Mouse (Mus musculus): ENCODE measurements around the gene Gm20431. TPM values are rescaled to one million over a fixed set of nuclear protein-coding genes. Genes with fewer than 3 reads are reported as not detected.

Gm20431 gene
- polyA plus RNA-seq, 1 experiment from 2014 or later = 7.5 TPM

- H3K9me3 ChIP-seq = no peaks in the 10 kb centered on the region
- no peaks in the 10 kb centered on the region; the same call in 1 of the 2 replicates for H3K27me3 ChIP-seq
- H3K4me1 ChIP-seq (replicated peaks) = 0 out of 2 replicates have a peak, but pooled peaks cover 3% of the 10 kb centered on the region
- H3K4me3 ChIP-seq (replicated peaks) = no peak overlapping the region
- no peak overlapping the region for H3K9ac ChIP-seq (replicated peaks)
- no peak overlapping the region for H3K4me2 ChIP-seq
- H3K36me3 ChIP-seq = no peaks in the 10 kb centered on the region
- 49% methylated on average over 5 of the region's 5 CpGs for WGBS
- no peak for ATAC-seq (ENCODE audit: insufficient number of reproducible peaks, insufficient read depth, low FRiP score, low TSS enrichment, low read depth)
- no peak overlapping the region for H3K27ac ChIP-seq
These were observed 17.3 kb upstream of the Gm20431 start for GRCm38 (mm10) chr2:167678600-167678999.

- Histone ChIP-seq H3K27ac (no peak overlapping the region), H3K4me2 (no peak overlapping the region), H3K4me3 (replicated peaks) (no peak overlapping the region), H3K27me3 (no peaks in the 10 kb centered on the region), H3K9me3 (no peaks in the 10 kb centered on the region), H3K36me3 (no peaks in the 10 kb centered on the region), H3K4me1 (replicated peaks) (0 out of 2 replicates have a peak, but pooled peaks cover 6% of the 10 kb centered on the region), H3K9ac (replicated peaks) (no peak overlapping the region)
- ATAC-seq (ENCODE audit: insufficient number of reproducible peaks, insufficient read depth, low FRiP score, low TSS enrichment, low read depth) = no peak
- WGBS = 45% methylated on average over 14 of the region's 14 CpGs
These were observed 14.0 kb upstream of the Gm20431 start for GRCm38 (mm10) chr2:167675120-167675909.

- no peak overlapping the region for H3K4me3 ChIP-seq (replicated peaks)
- H3K4me2 ChIP-seq = no peak overlapping the region
These were observed 11.0 kb upstream of the Gm20431 start for GRCm38 (mm10) chr2:167672212-167672685.

GRCm38 (mm10) chr2:167671101-167671633 lies 9.9 kb upstream of the Gm20431 start:
- Histone ChIP-seq H3K4me3 (replicated peaks) (no peak overlapping the region), H3K36me3 (no peaks in the 10 kb centered on the region), H3K4me2 (no peak overlapping the region), H3K9me3 (no peaks in the 10 kb centered on the region), H3K27ac (peak overlapping the region; percentile 26; the same call in 1 of the 2 replicates), H3K27me3 (no peaks in the 10 kb centered on the region), H3K9ac (replicated peaks) (no peak overlapping the region), H3K4me1 (replicated peaks) (0 out of 2 replicates have a peak, but pooled peaks cover 3% of the 10 kb centered on the region)
- ATAC-seq (ENCODE audit: insufficient number of reproducible peaks, insufficient read depth, low FRiP score, low TSS enrichment, low read depth) = no peak
- 80% methylated on average over 5 of the region's 5 CpGs for WGBS

More at GRCm38 (mm10) chr2:167672212-167672685, 11.0 kb upstream of the Gm20431 start:
- 0 out of 2 replicates have a peak, but pooled peaks cover 3% of the 10 kb centered on the region for H3K4me1 ChIP-seq (replicated peaks)
- no peak overlapping the region for H3K9ac ChIP-seq (replicated peaks)
- H3K27me3 ChIP-seq = no peaks in the 10 kb centered on the region
- ATAC-seq (ENCODE audit: insufficient number of reproducible peaks, insufficient read depth, low FRiP score, low TSS enrichment, low read depth) = peak; percentile 64
- 39% methylated on average over 13 of the region's 13 CpGs for WGBS
- H3K27ac ChIP-seq = no peak overlapping the region
- no peaks in the 10 kb centered on the region for H3K36me3 ChIP-seq
- H3K9me3 ChIP-seq = no peaks in the 10 kb centered on the region

- no peaks in the 10 kb centered on the region for H3K36me3 ChIP-seq
- H3K4me1 ChIP-seq (replicated peaks) = 0 out of 2 replicates have a peak, but pooled peaks cover 3% of the 10 kb centered on the region
- no peak overlapping the region for H3K9ac ChIP-seq (replicated peaks)
- WGBS = 74% methylated on average over 4 of the region's 4 CpGs
- H3K4me3 ChIP-seq (replicated peaks) = no peak overlapping the region
- no peaks in the 10 kb centered on the region for H3K27me3 ChIP-seq
- no peaks in the 10 kb centered on the region for H3K9me3 ChIP-seq
- no peak overlapping the region for H3K4me2 ChIP-seq
- no peak for ATAC-seq (ENCODE audit: insufficient number of reproducible peaks, insufficient read depth, low FRiP score, low TSS enrichment, low read depth)
- H3K27ac ChIP-seq = no peak overlapping the region
These were observed 8.1 kb upstream of the Gm20431 start for GRCm38 (mm10) chr2:167669398-167669797.

- no peak overlapping the region for H3K27ac ChIP-seq
- 85% methylated on average over 5 of the region's 5 CpGs for WGBS
- no peak for ATAC-seq (ENCODE audit: insufficient number of reproducible peaks, insufficient read depth, low FRiP score, low TSS enrichment, low read depth)
- H3K4me3 ChIP-seq (replicated peaks) = no peak overlapping the region
- H3K36me3 ChIP-seq = no peaks in the 10 kb centered on the region
- 0 out of 2 replicates have a peak, but pooled peaks cover 3% of the 10 kb centered on the region for H3K4me1 ChIP-seq (replicated peaks)
- H3K9ac ChIP-seq (replicated peaks) = no peak overlapping the region
- H3K27me3 ChIP-seq = no peaks in the 10 kb centered on the region
- H3K9me3 ChIP-seq = no peaks in the 10 kb centered on the region
- H3K4me2 ChIP-seq = no peak overlapping the region
These were observed 7.1 kb upstream of the Gm20431 start for GRCm38 (mm10) chr2:167668426-167668825.

GRCm38 (mm10) chr2:167665972-167666713 lies 4.8 kb upstream of the Gm20431 start:
- no peaks in the 10 kb centered on the region for H3K36me3 ChIP-seq

GRCm38 (mm10) chr2:167662713-167663112 lies 1.4 kb upstream of the Gm20431 start:
- H3K27ac ChIP-seq = no peak overlapping the region
- no peaks in the 10 kb centered on the region for H3K9me3 ChIP-seq
- 58% methylated on average over 6 of the region's 6 CpGs for WGBS
- H3K9ac ChIP-seq (replicated peaks) = no peak overlapping the region
- H3K4me3 ChIP-seq (replicated peaks) = peak overlapping the region; percentile 89; the same call in 1 of the 2 replicates
- peaks cover 2% of the 10 kb centered on the region; the same call in 1 of the 2 replicates for H3K36me3 ChIP-seq
- H3K27me3 ChIP-seq = peaks cover 7% of the 10 kb centered on the region
- H3K4me1 ChIP-seq (replicated peaks) = peaks cover 30% of the 10 kb centered on the region
- ATAC-seq (ENCODE audit: insufficient number of reproducible peaks, insufficient read depth, low FRiP score, low TSS enrichment, low read depth) = no peak
- H3K4me2 ChIP-seq = 0 out of 2 replicates have a peak overlapping the region, but pooled peaks have one; percentile 98

More at GRCm38 (mm10) chr2:167665972-167666713, 4.8 kb upstream of the Gm20431 start:
- Histone ChIP-seq H3K4me3 (replicated peaks) (no peak overlapping the region), H3K4me1 (replicated peaks) (peaks cover 8% of the 10 kb centered on the region; the same call in 1 of the 2 replicates), H3K9me3 (no peaks in the 10 kb centered on the region), H3K4me2 (no peak overlapping the region), H3K27ac (no peak overlapping the region), H3K9ac (replicated peaks) (no peak overlapping the region), H3K27me3 (peaks cover 7% of the 10 kb centered on the region)
- ATAC-seq (ENCODE audit: insufficient number of reproducible peaks, insufficient read depth, low FRiP score, low TSS enrichment, low read depth) = no peak
- WGBS = 74% methylated on average over 18 of the region's 18 CpGs

GRCm38 (mm10) chr2:167660611-167660971 lies 705 bp downstream of the Gm20431 start:
- Histone ChIP-seq H3K4me1 (replicated peaks) (peaks cover 30% of the 10 kb centered on the region), H3K36me3 (peaks cover 14% of the 10 kb centered on the region; the same call in 1 of the 2 replicates), H3K9ac (replicated peaks) (peak overlapping the region; percentile 89), H3K4me2 (peak overlapping the region; percentile 98), H3K4me3 (replicated peaks) (peak overlapping the region; percentile 89), H3K27ac (peak overlapping the region; percentile 66; the same call in 1 of the 2 replicates), H3K27me3 (peaks cover 7% of the 10 kb centered on the region), H3K9me3 (no peaks in the 10 kb centered on the region)
- no peak for ATAC-seq (ENCODE audit: insufficient number of reproducible peaks, insufficient read depth, low FRiP score, low TSS enrichment, low read depth)
- WGBS = 1% methylated on average over 12 of the region's 12 CpGs

- ATAC-seq (ENCODE audit: insufficient number of reproducible peaks, insufficient read depth, low FRiP score, low TSS enrichment, low read depth) = no peak
- no peaks in the 10 kb centered on the region for H3K9me3 ChIP-seq
- H3K36me3 ChIP-seq = peaks cover 16% of the 10 kb centered on the region; the same call in 1 of the 2 replicates
- H3K4me2 ChIP-seq = peak overlapping the region; percentile 98
- H3K4me1 ChIP-seq (replicated peaks) = peaks cover 30% of the 10 kb centered on the region
- peak overlapping the region; percentile 66; the same call in 1 of the 2 replicates for H3K27ac ChIP-seq
- peaks cover 7% of the 10 kb centered on the region for H3K27me3 ChIP-seq
- H3K4me3 ChIP-seq (replicated peaks) = peak overlapping the region; percentile 89
- WGBS = 30% methylated on average over 13 of the region's 13 CpGs
- peak overlapping the region; percentile 89 for H3K9ac ChIP-seq (replicated peaks)
These were observed 1.3 kb downstream of the Gm20431 start for GRCm38 (mm10) chr2:167659847-167660610.

Data from limb, embryonic 12.5 days (tissue).